Mouse (Mus musculus): ENCODE data around the gene Snai3. TPM values are rescaled to one million over a fixed set of nuclear protein-coding genes. Genes with fewer than 3 reads are reported as not detected.

Snai3 gene
- polyA plus RNA-seq, 1 experiment from 2014 or later = not detected

DNA sequence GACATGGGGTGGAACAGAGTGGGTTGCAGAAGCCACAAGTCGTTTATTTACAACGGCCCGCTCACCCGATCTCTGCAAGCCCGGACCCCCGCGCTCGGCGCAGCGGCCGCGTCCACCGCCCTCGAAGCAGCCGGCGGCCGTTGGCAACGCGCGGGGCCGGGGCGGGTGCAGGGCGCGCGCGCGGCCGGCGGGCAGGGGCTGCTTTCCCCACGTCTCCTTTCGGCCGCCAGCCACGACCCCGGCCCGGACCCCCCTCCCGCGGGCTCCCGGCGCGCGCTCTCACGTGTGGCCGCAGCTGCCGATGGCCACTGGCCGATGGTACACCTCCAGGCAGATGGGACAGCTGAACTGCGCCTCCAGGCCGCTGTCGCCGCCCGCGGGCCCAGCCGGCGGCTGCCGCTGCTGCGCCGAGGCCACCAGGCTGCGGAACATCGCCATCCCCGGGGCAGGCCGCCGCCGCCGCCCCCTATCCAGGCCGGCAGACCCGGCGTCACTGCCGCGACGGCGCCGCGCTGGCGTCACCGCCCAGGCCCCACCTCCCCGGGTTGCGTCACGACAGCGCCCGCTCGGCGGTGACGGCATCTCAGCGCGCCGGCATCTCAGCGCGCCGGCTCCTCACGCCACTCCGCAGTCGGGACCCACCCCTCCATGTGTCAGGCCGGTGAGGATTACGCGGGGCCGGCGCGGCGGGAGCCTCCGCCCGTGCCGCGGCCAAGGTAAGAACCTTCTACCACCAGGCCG is 15.2 kb upstream of the Snai3 start, which contains the start of the genes Rnf166 and Ctu2:
Gene Rnf166, minus strand, starts transcription at position 485 of the 741 bp plus-strand sequence.
Gene Ctu2, plus strand, starts transcription at position 564 of the 741 bp plus-strand sequence.
- Histone ChIP-seq H3K4me1 (ENCODE audit: control insufficient read depth, insufficient read depth, low read length) (peaks cover 11% of the 10 kb centered on the region), H3K27ac (ENCODE audit: low read depth, low read length) (no peak within 1 kb of the TSS), H3K27me3 (ENCODE audit: control insufficient read depth, insufficient read depth, low read length) (no peaks in the 10 kb centered on the region), H3K4me2 (ENCODE audit: low read depth) (peak within 1 kb of the TSS; percentile 94), H3K9me3 (ENCODE audit: control insufficient read depth, low read length) (no peaks in the 10 kb centered on the region), H3K4me3 (ENCODE audit: low read depth, low read length) (peak within 1 kb of the TSS; percentile 89), H3K9ac (ENCODE audit: low read length) (peak within 1 kb of the TSS; percentile 89), H3K36me3 (ENCODE audit: control insufficient read depth, insufficient read depth, low read length) (peaks cover 10% of the 10 kb centered on the region)
- DNase-seq (ENCODE audit: low spot score) (peak; percentile 95), ATAC-seq (ENCODE audit: insufficient read depth, low FRiP score, low TSS enrichment) (peak; percentile 96)
- under 1% methylated on average over 100 of the region's 103 CpGs for WGBS

DNA sequence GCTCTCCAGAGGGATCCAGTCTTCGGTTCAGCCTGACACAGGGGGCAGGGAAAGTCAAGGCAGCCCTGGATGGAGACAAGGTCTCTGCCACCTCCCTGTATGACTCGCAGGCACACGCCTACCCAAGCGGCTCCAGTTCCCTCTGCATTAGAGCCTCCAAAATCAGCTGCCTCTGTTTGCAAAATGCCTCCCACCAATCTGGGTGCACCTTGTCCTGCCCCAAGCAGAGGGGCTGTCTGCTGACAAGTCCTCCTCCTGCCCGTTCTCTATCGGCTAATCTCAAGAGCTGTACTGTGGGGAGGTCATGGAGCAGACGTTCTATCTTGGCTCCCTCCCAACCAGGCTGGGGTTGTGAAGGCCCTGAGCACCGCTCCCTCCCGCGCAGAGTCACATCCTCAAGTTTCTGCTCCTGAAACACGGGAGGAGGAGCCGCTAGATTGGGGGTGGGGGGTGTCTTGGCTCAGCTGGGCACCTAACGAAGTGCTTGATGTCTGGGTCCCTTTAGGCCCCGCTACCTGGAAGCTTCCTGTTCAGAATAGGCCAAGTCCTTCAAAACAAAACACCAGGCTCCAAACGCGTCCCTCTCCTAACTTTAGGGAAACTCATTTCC is 14.5 kb upstream of the Snai3 start:
- DNase-seq (ENCODE audit: low spot score) = no peak
- Histone ChIP-seq H3K9me3 (ENCODE audit: control insufficient read depth, low read length) (no peaks in the 10 kb centered on the region), H3K4me2 (ENCODE audit: low read depth) (peak overlapping the region; percentile 94), H3K27ac (ENCODE audit: low read depth, low read length) (no peak overlapping the region), H3K9ac (ENCODE audit: low read length) (peak overlapping the region; percentile 89), H3K4me3 (ENCODE audit: low read depth, low read length) (peak overlapping the region; percentile 89), H3K27me3 (ENCODE audit: control insufficient read depth, insufficient read depth, low read length) (no peaks in the 10 kb centered on the region), H3K4me1 (ENCODE audit: control insufficient read depth, insufficient read depth, low read length) (peaks cover 11% of the 10 kb centered on the region), H3K36me3 (ENCODE audit: control insufficient read depth, insufficient read depth, low read length) (peaks cover 10% of the 10 kb centered on the region)
- ATAC-seq (ENCODE audit: insufficient read depth, low FRiP score, low TSS enrichment) = no peak
- WGBS = 22% methylated on average over 16 of the region's 16 CpGs

DNA sequence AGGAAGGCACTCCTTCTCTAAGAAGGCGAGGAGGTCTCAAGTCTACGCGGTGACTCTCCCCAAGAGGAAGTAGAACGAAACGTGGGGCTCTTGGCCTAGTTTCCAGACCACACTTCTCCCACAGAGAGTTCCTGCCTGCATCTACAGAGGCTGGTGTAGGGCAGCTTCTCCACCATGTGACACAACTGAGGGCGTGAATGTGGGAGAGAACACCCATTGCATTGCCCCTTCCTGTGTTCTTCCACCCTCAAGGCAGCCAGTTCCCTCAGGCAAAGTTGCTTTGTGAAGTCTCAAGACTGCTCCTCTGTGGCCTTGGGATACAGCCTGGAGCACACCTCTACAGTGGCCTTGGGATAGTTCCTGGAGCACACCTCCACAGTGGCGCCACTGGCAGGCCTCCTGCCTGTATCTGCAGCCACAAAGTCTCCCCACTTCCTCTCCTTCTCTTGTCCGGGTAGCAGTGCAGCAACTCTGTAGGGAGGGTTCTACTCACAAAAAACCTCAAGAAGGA is 13.4 kb upstream of the Snai3 start:
- no peak overlapping the region for H3K4me2 ChIP-seq (ENCODE audit: low read depth)
- 90% methylated on average over 8 of the region's 8 CpGs for WGBS
- H3K4me3 ChIP-seq (ENCODE audit: low read depth, low read length) = no peak overlapping the region
- no peaks in the 10 kb centered on the region for H3K27me3 ChIP-seq (ENCODE audit: control insufficient read depth, insufficient read depth, low read length)
- no peak for ATAC-seq (ENCODE audit: insufficient read depth, low FRiP score, low TSS enrichment)
- no peaks in the 10 kb centered on the region for H3K9me3 ChIP-seq (ENCODE audit: control insufficient read depth, low read length)
- H3K27ac ChIP-seq (ENCODE audit: low read depth, low read length) = no peak overlapping the region
- peaks cover 11% of the 10 kb centered on the region for H3K4me1 ChIP-seq (ENCODE audit: control insufficient read depth, insufficient read depth, low read length)
- peaks cover 4% of the 10 kb centered on the region for H3K36me3 ChIP-seq (ENCODE audit: control insufficient read depth, insufficient read depth, low read length)
- no peak for DNase-seq (ENCODE audit: low spot score)
- H3K9ac ChIP-seq (ENCODE audit: low read length) = no peak overlapping the region

DNA sequence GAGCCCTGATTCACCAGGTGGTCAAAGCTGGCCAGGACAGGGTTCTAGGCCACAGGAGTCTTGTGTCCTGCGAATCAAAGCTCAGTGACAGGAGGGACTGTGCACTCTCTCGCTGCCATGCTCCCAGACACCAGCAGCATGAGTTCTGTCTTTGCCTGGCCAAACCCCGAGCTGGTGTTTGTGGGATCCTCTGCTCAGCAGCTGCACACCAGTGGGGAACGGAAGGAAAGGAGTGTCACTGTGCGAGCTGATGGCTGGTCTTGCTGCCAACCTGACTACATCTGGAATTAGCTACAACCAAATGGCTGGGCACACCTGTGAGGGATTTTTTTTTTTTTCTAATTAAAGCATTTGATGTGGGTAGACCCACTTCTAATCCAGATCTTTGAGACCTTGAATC is 10.2 kb upstream of the Snai3 start:
- Histone ChIP-seq H3K9ac (ENCODE audit: low read length) (no peak overlapping the region), H3K4me2 (ENCODE audit: low read depth) (no peak overlapping the region), H3K27me3 (ENCODE audit: control insufficient read depth, insufficient read depth, low read length) (no peaks in the 10 kb centered on the region), H3K27ac (ENCODE audit: low read depth, low read length) (no peak overlapping the region), H3K9me3 (ENCODE audit: control insufficient read depth, low read length) (no peaks in the 10 kb centered on the region), H3K4me3 (ENCODE audit: low read depth, low read length) (no peak overlapping the region), H3K36me3 (ENCODE audit: control insufficient read depth, insufficient read depth, low read length) (peaks cover 2% of the 10 kb centered on the region), H3K4me1 (ENCODE audit: control insufficient read depth, insufficient read depth, low read length) (peaks cover 7% of the 10 kb centered on the region; the same call in 1 of the 2 replicates)
- ATAC-seq (ENCODE audit: insufficient read depth, low FRiP score, low TSS enrichment) (no peak), DNase-seq (ENCODE audit: low spot score) (no peak)
- WGBS = 76% methylated on average over 5 of the region's 5 CpGs

DNA sequence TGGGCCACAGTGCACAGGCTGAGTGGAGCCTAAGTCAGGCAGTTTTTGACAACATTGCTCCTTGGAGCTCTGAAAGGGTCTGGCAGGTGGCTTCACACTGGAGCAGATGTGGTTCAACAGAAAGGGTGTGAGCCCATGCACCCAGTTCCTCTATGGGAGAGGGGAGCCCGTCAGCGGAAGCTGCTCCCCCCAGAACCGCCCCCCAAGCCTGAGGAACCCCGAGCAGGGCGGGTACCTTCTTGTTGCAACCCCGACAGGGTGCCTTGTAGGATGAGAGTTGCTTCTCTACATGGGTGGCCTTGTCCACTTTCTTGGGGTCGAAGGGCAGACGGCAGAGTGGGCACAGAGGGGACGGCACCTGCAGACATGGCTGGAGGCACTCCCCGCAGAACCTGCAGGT is 9.4 kb upstream of the Snai3 start:
- no peak overlapping the region for H3K27ac ChIP-seq (ENCODE audit: low read depth, low read length)
- WGBS = 87% methylated on average over 10 of the region's 10 CpGs
- no peak overlapping the region for H3K4me2 ChIP-seq (ENCODE audit: low read depth)
- H3K4me1 ChIP-seq (ENCODE audit: control insufficient read depth, insufficient read depth, low read length) = peaks cover 3% of the 10 kb centered on the region; the same call in 1 of the 2 replicates
- peaks cover 2% of the 10 kb centered on the region for H3K36me3 ChIP-seq (ENCODE audit: control insufficient read depth, insufficient read depth, low read length)
- no peaks in the 10 kb centered on the region for H3K9me3 ChIP-seq (ENCODE audit: control insufficient read depth, low read length)
- no peak overlapping the region for H3K9ac ChIP-seq (ENCODE audit: low read length)
- H3K27me3 ChIP-seq (ENCODE audit: control insufficient read depth, insufficient read depth, low read length) = no peaks in the 10 kb centered on the region
- no peak for ATAC-seq (ENCODE audit: insufficient read depth, low FRiP score, low TSS enrichment)
- DNase-seq (ENCODE audit: low spot score) = no peak
- H3K4me3 ChIP-seq (ENCODE audit: low read depth, low read length) = no peak overlapping the region

DNA sequence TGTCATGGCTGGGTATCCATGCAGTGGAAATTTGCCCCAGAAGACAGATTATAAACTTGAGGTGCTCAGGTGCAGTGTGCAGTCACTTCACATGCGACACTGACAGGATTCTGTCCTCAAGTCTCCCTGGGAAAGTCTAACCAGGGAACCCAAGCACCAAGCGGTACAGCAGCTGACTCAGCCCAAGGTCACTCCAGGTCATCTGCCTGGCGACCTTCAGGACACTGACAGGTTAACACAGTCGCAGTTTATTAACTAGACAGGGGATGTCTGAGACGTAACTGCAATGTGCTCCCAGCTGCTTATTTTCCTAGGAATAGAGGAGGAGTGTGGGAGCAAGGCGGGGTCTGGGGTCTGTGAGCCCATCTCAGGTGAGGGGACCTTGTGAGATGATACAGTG is 8.9 kb upstream of the Snai3 start:
- Histone ChIP-seq H3K36me3 (ENCODE audit: control insufficient read depth, insufficient read depth, low read length) (peaks cover 2% of the 10 kb centered on the region), H3K4me3 (ENCODE audit: low read depth, low read length) (no peak overlapping the region), H3K4me1 (ENCODE audit: control insufficient read depth, insufficient read depth, low read length) (no peaks in the 10 kb centered on the region), H3K27ac (ENCODE audit: low read depth, low read length) (no peak overlapping the region), H3K9me3 (ENCODE audit: control insufficient read depth, low read length) (no peaks in the 10 kb centered on the region), H3K27me3 (ENCODE audit: control insufficient read depth, insufficient read depth, low read length) (no peaks in the 10 kb centered on the region), H3K4me2 (ENCODE audit: low read depth) (no peak overlapping the region), H3K9ac (ENCODE audit: low read length) (no peak overlapping the region)
- ATAC-seq (ENCODE audit: insufficient read depth, low FRiP score, low TSS enrichment) (no peak), DNase-seq (ENCODE audit: low spot score) (no peak)
- WGBS = 84% methylated on average over 6 of the region's 6 CpGs

DNA sequence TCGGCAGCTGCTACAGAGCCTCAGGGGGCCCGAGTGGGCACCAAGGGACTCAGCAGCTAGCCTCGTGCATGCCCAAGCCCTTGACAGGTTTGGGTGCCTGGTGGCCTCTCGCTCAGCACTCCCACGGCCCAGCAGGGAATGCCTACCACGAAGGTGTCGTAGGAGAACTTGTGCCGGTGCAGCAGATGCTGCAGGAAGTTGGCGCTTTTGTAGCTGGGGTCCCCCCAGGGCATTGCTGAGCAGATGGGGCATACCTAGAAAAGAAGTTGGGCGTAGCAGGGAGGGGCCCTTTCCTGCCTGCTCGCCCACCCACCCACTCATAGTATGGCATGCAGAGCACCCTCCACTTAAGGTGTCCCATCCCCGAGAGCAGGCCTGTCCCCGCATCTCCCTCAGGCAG is 7.3 kb upstream of the Snai3 start:
- DNase-seq (ENCODE audit: low spot score) (no peak), ATAC-seq (ENCODE audit: insufficient read depth, low FRiP score, low TSS enrichment) (no peak)
- WGBS = 92% methylated on average over 13 of the region's 13 CpGs
- Histone ChIP-seq H3K9ac (ENCODE audit: low read length) (no peak overlapping the region), H3K27ac (ENCODE audit: low read depth, low read length) (no peak overlapping the region), H3K4me1 (ENCODE audit: control insufficient read depth, insufficient read depth, low read length) (no peaks in the 10 kb centered on the region), H3K36me3 (ENCODE audit: control insufficient read depth, insufficient read depth, low read length) (peaks cover 2% of the 10 kb centered on the region), H3K9me3 (ENCODE audit: control insufficient read depth, low read length) (no peaks in the 10 kb centered on the region), H3K4me2 (ENCODE audit: low read depth) (no peak overlapping the region), H3K27me3 (ENCODE audit: control insufficient read depth, insufficient read depth, low read length) (no peaks in the 10 kb centered on the region), H3K4me3 (ENCODE audit: low read depth, low read length) (no peak overlapping the region)

DNA sequence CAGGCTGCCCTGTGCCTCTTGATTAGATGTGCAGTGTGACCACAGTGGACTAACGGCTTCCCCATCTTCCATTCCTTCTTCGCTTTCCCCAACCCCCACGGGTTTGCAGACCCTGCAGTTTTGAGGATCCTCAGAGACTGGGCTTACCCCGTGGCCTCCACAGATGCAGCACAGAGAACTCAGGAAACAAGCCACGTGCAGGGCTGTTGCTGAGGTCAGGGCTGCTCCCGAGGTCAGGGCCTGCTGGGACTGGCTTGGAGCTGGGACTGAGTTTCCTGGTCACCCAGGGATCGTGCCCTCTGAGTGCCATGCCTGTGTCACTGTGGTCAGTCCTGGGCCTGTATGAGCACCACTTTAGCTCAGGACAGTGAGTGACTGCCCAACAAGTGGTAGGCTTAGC is 4.5 kb upstream of the Snai3 start:
- Histone ChIP-seq H3K9me3 (ENCODE audit: control insufficient read depth, low read length) (no peaks in the 10 kb centered on the region), H3K9ac (ENCODE audit: low read length) (no peak overlapping the region), H3K36me3 (ENCODE audit: control insufficient read depth, insufficient read depth, low read length) (peaks cover 2% of the 10 kb centered on the region), H3K4me2 (ENCODE audit: low read depth) (no peak overlapping the region), H3K27ac (ENCODE audit: low read depth, low read length) (no peak overlapping the region), H3K4me3 (ENCODE audit: low read depth, low read length) (no peak overlapping the region), H3K27me3 (ENCODE audit: control insufficient read depth, insufficient read depth, low read length) (peaks cover 18% of the 10 kb centered on the region), H3K4me1 (ENCODE audit: control insufficient read depth, insufficient read depth, low read length) (peaks cover 12% of the 10 kb centered on the region; the same call in 1 of the 2 replicates)
- no peak for ATAC-seq (ENCODE audit: insufficient read depth, low FRiP score, low TSS enrichment)
- DNase-seq (ENCODE audit: low spot score) = no peak
- WGBS = 75% methylated on average over 7 of the region's 7 CpGs

All from neural tube, embryonic 11.5 days (tissue).